Mouse (Mus musculus) kidney, postnatal 4 days (tissue): ENCODE results near the gene Ppp2r3a.

ENCODE experiments used
- DNase-seq, 2 experiments: peaks; one replicate each; pipeline ENCODE4 v3.0.0; 2021; ENCODE audit warnings: mixed read lengths in 2 of 2

The Ppp2r3a gene

DNA sequence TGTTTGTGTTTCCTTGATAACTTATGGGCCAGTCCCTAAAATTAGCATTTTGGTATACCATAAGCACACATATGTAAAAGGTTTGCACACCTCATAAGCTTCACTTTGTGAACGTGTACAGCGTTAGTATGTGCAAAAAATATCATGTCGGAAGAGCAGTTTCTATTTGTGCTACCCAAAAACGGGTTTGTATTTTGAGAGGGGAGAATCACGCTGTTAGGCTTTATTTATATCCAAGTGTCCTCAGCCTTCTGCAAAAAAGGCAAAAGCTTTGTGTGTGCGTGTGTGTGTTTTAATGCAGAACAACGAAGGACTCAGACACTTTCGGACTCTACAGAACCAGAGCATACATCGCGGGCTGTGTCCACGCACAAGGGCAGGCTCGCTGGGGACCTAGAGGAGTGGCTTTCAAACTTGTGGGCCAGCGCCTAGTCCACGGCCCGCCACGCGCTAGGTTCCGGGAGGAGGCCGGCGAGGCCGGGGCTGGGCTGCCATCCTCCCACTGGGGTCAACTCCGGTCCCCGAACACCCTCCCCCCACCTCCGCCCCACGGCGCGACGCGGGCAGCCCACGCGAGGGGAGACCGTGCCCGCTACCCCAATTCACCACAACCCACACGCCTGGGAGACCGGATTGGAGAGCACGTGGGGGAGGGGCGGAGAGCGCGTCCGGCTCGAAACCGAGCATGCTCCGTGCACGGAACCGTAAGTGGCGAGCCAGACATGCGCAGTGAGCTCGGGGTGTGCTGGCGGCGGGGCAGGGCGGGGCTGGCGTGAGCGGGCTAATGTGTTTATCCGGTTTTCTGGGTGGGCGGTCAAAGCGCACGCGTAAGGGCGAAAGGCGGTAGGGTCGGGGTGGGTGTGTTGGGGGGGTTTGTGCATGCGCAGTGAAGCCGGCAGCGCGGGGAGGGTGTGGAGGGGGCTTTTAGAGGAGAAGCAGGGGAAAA lies 178.3 kb downstream of the Ppp2r3a start:
- DNase-seq = peak; percentile 99 to 100

DNA sequence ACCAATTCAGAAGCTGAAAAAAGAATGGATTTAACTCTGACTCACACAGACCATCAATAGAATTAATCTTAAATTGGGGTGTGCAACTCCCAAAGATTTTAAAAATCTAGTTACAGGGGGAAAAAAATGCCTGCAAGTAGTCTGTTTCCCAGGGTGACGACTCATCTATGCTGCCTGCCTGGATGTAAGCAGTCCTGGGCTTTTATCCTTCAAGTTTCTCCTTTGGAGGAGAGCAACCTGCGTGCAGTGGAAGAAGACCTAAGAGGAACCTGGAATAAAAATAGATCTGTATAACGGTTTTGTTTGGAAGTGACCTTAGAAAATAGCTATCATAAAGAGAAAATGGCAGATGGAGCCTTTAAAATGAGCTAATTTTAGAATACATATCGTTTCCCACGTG lies 179.1 kb downstream of the Ppp2r3a start:
- no peak for DNase-seq

DNA sequence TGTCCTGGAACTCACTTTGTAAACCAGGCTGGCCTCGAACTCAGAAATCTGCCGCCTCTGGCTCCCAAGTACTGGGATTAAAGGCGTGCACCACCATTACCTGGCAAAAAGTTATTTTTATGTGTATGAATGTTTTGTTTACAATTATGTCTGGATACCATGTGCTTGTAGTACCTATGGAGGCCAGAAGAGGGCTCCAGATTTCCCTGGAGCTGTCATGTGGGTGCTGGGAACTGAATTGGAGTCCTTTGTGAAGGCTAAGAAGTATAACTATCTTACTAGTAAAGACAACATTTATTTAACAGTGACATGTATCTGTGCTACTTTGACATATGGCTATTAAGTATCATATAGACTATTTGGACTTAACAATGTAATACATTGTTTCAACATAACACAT lies 181.8 kb downstream of the Ppp2r3a start:
- DNase-seq = no peak

DNA sequence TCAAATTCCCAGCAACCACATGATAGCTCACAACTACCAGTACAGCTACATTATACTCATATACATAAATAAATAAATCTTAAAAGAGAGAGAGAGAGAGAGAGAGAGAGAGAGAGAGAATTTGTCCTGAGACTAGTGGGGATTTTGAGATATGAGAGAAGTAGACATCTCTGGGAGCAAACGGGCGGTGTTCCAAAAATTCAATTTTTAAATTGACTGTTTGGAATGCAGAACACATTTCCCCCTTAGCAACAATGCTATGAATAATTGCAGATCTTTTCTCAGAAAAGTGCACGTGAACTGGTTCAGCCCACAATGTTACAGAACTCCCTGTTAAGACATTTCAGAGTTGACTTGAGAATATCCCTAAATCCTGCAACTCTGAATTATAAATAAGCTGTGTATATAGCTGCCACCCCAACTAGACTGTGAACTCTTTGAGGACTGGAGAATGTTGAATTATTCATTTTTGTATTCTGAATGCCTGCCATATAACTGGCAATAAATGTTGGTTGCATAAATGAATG lies 186.5 kb downstream of the Ppp2r3a start:
- no peak for DNase-seq

DNA sequence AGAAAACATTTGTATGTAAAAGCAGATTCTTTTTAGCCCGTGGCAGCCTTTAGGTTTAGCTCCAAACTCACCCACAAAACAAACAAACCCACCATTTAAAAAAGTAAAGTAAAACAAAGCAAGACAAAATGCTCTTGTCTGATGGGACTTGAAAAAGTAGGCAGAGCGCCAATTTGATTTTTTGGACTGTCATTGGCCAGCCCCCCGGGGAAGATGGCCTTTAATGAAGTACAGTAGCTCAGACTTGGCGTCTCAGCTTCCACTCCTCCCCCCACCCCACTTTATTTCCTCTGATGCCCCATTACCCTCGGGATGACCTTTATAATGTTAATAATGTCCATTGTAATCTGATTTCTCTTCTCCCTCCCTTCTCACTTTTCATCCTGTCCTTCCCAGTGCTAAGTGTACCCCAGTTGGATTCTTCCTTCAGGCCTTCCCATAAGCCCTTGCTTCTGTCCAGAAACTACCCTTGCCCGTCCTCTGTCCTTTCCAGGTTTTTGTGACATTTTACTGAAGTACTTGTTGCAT lies 189.3 kb downstream of the Ppp2r3a start:
- DNase-seq = no peak

DNA sequence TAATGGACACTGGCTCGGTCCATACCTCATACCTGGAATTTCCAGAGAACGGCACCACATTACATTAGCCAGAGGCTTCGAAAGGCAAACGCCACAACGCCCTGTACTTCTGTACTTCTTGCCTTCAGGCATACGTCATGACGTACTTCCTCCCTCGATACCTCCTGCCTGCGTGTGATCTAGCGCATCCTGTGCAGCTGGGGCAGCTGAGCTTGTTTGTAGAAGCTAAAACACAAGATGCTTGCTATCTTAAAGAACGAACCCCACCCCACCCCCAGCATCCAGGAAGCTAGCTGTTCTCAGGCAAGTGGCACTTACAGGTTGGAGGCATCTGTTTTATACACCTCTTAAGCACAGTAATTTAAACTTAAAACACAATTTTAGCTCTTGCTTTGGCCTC lies 190.6 kb downstream of the Ppp2r3a start:
- no peak for DNase-seq

DNA sequence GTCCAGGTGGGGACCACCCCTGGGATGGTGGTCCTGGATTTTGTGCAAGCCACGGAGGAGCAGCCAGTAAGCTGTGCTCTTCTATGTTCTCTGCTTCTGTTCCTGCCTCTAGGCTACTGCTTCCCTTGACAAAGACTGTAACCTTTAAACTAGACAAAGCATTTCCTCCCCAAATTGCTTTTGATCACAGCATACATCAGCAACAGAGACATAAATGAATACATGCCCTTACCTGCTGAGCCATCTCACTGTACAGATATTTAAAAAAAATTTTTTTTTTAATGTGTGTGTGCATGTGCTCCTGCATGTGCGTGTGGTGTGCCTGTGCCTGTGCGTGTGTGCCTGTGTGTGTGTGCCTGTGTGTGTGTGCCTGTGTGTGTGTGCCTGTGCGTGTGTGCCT lies 194.4 kb downstream of the Ppp2r3a start:
- DNase-seq = no peak
